Mouse (Mus musculus): ENCODE measurements around the gene Slc47a2.

DNA sequence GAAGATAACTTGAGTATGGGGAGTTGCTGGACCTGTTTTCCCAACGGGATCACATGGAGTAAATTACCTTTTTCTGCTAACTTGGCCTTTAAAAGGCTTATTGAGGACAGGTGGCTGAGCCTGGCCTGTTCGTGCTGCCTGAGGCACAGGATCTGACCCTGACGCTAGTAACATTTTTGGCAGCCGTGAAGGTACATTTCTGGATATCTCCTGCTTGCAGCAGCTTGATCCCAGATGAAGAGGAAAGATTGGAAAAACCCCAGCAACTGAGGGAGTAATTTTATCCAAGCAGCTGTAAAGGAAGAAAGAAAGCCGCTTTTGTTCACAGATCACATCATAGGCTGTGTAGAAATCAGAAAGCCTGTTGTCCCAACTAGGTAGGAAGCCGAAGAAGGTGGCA, 58.3 kb downstream of the Slc47a2 start:
- TF ChIP-seq MYOD1 (IDR thresholded peaks at IDR 0.05; ENCODE audit: control insufficient read depth in 1 of 3, insufficient read length in 2 of 3, low read depth in 2 of 3) (no peak), USF1 (IDR thresholded peaks at IDR 0.05; ENCODE audit: low read depth) (no peak), POLR2A (IDR thresholded peaks at IDR 0.05; ENCODE audit: insufficient read length, low read depth) (no peak)

Measured in myocyte (in vitro differentiated cells).